Mouse (Mus musculus) midbrain, embryonic 10.5 days (tissue): Measurements from ENCODE around the gene Ldlr. TPM values are rescaled to one million over a fixed set of nuclear protein-coding genes. Genes with fewer than 3 reads are reported as not detected.

Experiments used
- DNase-seq: peaks from one replicate; pipeline ENCODE4 v3.0.0-alpha.2; 2017; ENCODE audit warnings: low spot score
- H3K27ac ChIP-seq: fragments of 300-500 bp; sonication (generic); replicated peaks from 2 replicates; pipeline ENCODE4 v1.5.1; 2016; ENCODE audit warnings: mild to moderate bottlenecking
- H3K27me3 ChIP-seq: fragments of 300-500 bp; sonication (generic); 2 replicates; pipeline ENCODE4 v1.6.1; 2016; ENCODE audit warnings: low read depth, mild to moderate bottlenecking; ENCODE audit not compliant: poor library complexity, severe bottlenecking
- H3K36me3 ChIP-seq: fragments of 300-500 bp; sonication (generic); 2 replicates; pipeline ENCODE4 v1.6.1; 2016; ENCODE audit warnings: mild to moderate bottlenecking, moderate library complexity
- H3K4me1 ChIP-seq: fragments of 300-500 bp; sonication (generic); 2 replicates; pipeline ENCODE4 v1.6.1; 2016
- H3K4me3 ChIP-seq: fragments of 300-500 bp; sonication (generic); 2 replicates; pipeline ENCODE4 v1.5.1; 2016; ENCODE audit warnings: mild to moderate bottlenecking, moderate library complexity
- H3K9me3 ChIP-seq: fragments of 300-500 bp; sonication (generic); replicated peaks from 2 replicates; pipeline ENCODE4 v1.6.1; 2016; ENCODE audit warnings: mild to moderate bottlenecking
- WGBS: fragments of 180-500 bp; shearing (Covaris S2); methylation state at CpG from one replicate; pipeline ENCODE4 v1.1.7; 2016; 5-methylcytosine and 5-hydroxymethylcytosine counted together
- polyA plus RNA-seq: library from polyadenylated mRNA; unstranded; fragments of >200 nt; fragmentation: Nextera tagmentation; extraction: Ambion mirVana; gene quantifications from 2 replicates; pipeline ENCODE4 v1.2.1, GENCODE M21; 2016

Ldlr gene
- polyA plus RNA-seq, 1 experiment from 2014 or later, result 52.2 TPM

GRCm38 (mm10) chr9:21749382-21750118, 26.3 kb downstream of the Ldlr start:
- H3K27ac ChIP-seq, result no peak overlapping the region
- peaks cover 5% of the 10 kb centered on the region; the same call in 1 of the 2 replicates for H3K4me1 ChIP-seq
- no peaks in the 10 kb centered on the region for H3K9me3 ChIP-seq
- H3K4me3 ChIP-seq, result no peak overlapping the region
- no peaks in the 10 kb centered on the region for H3K27me3 ChIP-seq
- no peak for DNase-seq
- H3K36me3 ChIP-seq, result peaks cover 76% of the 10 kb centered on the region
- WGBS, result 88% methylated on average over 6 of the region's 6 CpGs

- Histone ChIP-seq H3K4me1 (peaks cover 5% of the 10 kb centered on the region; the same call in 1 of the 2 replicates), H3K27ac (no peak overlapping the region), H3K27me3 (no peaks in the 10 kb centered on the region), H3K36me3 (peaks cover 76% of the 10 kb centered on the region), H3K9me3 (no peaks in the 10 kb centered on the region), H3K4me3 (no peak overlapping the region)
- no peak for DNase-seq
- WGBS, result 80% methylated on average over 3 of the region's 3 CpGs
Observed at GRCm38 (mm10) chr9:21750370-21750769, 27.1 kb downstream of the Ldlr start.

GRCm38 (mm10) chr9:21751347-21751746, 28.1 kb downstream of the Ldlr start:
- no peak for DNase-seq
- H3K4me1 ChIP-seq, result peaks cover 5% of the 10 kb centered on the region; the same call in 1 of the 2 replicates
- H3K9me3 ChIP-seq, result no peaks in the 10 kb centered on the region
- no peak overlapping the region for H3K27ac ChIP-seq
- no peak overlapping the region for H3K4me3 ChIP-seq
- WGBS, result 77% methylated on average over 6 of the region's 6 CpGs
- H3K27me3 ChIP-seq, result no peaks in the 10 kb centered on the region
- peaks cover 74% of the 10 kb centered on the region for H3K36me3 ChIP-seq

- WGBS, result 62% methylated on average over 10 of the region's 10 CpGs
- Histone ChIP-seq H3K4me3 (no peak overlapping the region), H3K27me3 (no peaks in the 10 kb centered on the region), H3K9me3 (no peaks in the 10 kb centered on the region), H3K27ac (peak overlapping the region; percentile 30), H3K36me3 (peaks cover 74% of the 10 kb centered on the region), H3K4me1 (peaks cover 5% of the 10 kb centered on the region; the same call in 1 of the 2 replicates)
- DNase-seq, result no peak
Observed at GRCm38 (mm10) chr9:21752252-21752792, 29.0 kb downstream of the Ldlr start.

DNA sequence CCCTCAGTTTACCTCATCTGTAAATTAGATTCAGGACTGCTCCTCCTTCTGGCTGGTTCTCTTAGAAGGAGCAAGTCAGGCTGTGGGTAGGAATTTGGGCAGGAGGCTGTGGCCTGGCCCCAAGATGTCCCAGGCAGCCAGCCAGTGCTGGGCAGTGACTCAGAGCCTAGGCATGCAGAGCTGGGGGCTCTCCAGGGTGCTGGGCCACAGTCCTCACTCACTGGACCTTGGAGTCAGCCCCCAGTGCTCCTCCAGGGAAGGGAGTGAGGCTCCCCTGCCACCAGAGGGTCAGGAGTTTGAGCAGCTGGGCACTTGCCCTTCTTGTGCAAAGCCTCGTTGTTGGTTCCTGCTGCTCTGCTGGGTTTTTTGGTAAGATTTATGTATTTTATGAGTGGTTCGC, 30.7 kb downstream of the Ldlr start:
- peak; percentile 11 for DNase-seq
- Histone ChIP-seq H3K27me3 (no peaks in the 10 kb centered on the region), H3K27ac (no peak overlapping the region), H3K4me3 (no peak overlapping the region), H3K36me3 (peaks cover 72% of the 10 kb centered on the region), H3K9me3 (no peaks in the 10 kb centered on the region), H3K4me1 (peaks cover 14% of the 10 kb centered on the region)
- 87% methylated on average over 2 of the region's 2 CpGs for WGBS

GRCm38 (mm10) chr9:21754516-21755321, 31.4 kb downstream of the Ldlr start:
- no peaks in the 10 kb centered on the region for H3K9me3 ChIP-seq
- no peak overlapping the region for H3K4me3 ChIP-seq
- WGBS, result 86% methylated on average over 13 of the region's 13 CpGs
- no peak overlapping the region for H3K27ac ChIP-seq
- peaks cover 21% of the 10 kb centered on the region for H3K4me1 ChIP-seq
- peak; percentile 11 for DNase-seq
- no peaks in the 10 kb centered on the region for H3K27me3 ChIP-seq
- H3K36me3 ChIP-seq, result peaks cover 65% of the 10 kb centered on the region

DNA sequence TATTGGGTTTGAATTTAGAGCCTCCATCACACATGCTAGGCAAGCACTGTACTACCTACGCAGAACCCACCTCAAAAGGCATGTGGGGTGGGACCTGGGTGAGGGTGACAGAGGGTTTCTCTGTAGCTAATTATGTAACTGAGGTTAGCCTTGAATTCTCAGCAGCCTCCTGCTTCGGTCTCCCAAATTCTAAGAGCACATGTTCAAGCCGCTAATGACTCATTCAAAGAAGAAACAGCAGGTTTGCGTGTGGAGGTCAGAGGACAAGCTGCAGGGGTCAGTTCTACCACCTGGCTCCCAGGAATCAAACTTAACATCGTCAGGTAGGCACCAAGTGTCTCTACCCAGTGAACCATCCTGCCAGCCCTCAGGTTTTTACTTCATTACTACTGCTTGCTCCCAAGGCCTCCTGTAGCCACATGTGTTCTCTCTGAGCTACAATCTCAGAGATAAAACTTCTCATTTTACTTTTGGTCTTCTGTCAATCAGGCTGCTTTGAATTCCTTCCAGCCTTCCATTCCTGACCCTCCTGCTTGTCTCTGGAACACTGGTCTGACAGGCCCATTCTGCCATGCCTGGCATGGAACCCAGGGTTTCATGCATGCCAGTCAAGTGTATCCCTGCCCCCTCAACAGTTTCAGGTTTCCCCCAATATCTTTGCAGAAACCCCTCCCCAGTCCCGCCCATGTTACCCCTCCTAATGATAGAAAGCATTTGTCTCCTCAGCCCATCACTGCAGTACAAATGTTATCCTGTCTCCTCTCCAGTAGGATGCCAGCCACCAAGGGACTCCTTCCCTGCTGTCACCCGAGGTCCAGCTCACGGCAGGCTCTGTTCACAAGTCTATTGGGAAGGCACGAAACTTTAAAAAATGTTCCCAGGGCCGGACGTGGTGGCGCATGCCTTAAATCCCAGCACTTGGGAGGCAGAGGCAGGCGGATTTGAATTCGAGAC, 35.6 kb downstream of the Ldlr start:
- peaks cover 48% of the 10 kb centered on the region for H3K36me3 ChIP-seq
- peaks cover 26% of the 10 kb centered on the region for H3K4me1 ChIP-seq
- H3K4me3 ChIP-seq, result peak overlapping the region; percentile 93
- no peaks in the 10 kb centered on the region for H3K9me3 ChIP-seq
- no peak for DNase-seq
- no peaks in the 10 kb centered on the region for H3K27me3 ChIP-seq
- H3K27ac ChIP-seq, result peak overlapping the region; percentile 96
- 71% methylated on average over 14 of the region's 14 CpGs for WGBS

DNA sequence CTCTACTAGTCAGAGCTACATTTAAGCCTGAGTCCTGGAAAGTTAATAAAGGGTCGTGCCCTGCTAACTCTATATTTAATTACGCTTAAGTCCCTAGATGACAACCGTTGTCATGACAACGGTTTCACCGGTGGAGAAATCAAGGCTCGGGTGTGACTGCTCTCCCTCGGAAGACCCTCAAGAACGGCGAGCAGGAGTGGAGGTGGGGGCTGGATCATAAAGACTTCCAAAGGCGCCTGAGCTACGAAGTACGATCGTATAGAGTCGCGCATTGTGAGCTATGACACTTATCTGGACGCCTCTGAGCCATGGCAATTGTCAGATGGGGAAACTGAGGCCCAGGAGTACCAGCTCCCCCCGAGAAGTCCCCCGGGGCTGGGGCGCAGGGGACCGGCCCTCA, 36.4 kb downstream of the Ldlr start:
- peaks cover 26% of the 10 kb centered on the region for H3K4me1 ChIP-seq
- DNase-seq, result no peak
- H3K36me3 ChIP-seq, result peaks cover 39% of the 10 kb centered on the region
- under 1% methylated on average over 20 of the region's 20 CpGs for WGBS
- H3K27ac ChIP-seq, result peak overlapping the region; percentile 96
- peak overlapping the region; percentile 93 for H3K4me3 ChIP-seq
- H3K9me3 ChIP-seq, result no peaks in the 10 kb centered on the region
- no peaks in the 10 kb centered on the region for H3K27me3 ChIP-seq

DNA sequence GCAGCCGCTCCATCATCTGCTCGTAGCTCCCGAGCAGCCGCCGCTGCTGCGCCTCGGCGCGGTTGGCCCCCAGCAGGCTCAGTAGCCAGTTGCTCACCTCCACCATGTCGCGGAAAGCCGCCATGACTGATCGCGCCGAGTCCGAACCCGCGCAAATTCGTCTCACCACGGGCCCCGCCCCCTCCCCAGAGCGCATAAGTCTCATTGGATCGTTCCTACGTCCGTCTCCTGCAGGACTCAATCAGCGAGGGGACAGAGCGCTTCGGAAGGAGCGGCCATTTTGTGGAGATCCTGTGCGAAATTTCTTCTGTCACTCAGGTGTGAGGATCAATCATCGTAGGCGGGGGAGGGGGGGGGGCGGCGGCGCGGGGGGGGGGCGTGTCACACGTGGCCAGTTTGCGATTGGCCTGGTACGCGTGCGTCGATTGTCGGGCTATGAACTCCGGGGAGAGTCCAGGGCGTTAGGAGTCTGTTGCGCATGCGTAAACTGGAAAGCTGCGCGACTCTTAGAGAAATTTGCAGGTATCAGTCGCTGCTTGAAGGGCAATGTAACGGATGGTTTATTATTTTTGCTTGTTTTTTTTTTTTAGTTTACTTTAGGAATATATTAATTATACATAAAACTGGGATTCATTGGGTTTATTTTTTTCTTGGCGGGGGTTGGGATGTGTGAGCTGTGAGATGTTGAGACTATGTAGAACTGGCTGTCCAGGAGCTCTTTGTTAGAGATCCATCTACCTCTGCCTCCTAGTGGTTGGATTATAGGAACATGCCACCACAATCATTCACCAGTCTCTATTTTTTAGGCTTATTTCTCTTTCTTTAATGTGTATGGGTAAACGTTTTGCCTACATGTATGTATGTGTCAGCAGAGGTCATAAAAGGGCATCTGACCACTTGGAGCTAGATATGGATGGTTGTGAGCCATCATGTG, 37.1 kb downstream of the Ldlr start, which contains the start of gene Spc24:
TSS of gene Spc24 (minus strand) at position 149 of the 934 bp plus-strand sequence.
- no peaks in the 10 kb centered on the region for H3K27me3 ChIP-seq
- peaks cover 26% of the 10 kb centered on the region for H3K4me1 ChIP-seq
- peak; percentile 97 for DNase-seq
- whole genome bisulfite sequencing, result 1% methylated on average over 49 of the region's 54 CpGs
- H3K36me3 ChIP-seq, result peaks cover 32% of the 10 kb centered on the region
- H3K4me3 ChIP-seq, result peak within 1 kb of the TSS; percentile 93
- H3K9me3 ChIP-seq, result no peaks in the 10 kb centered on the region
- peak within 1 kb of the TSS; percentile 96 for H3K27ac ChIP-seq

DNA sequence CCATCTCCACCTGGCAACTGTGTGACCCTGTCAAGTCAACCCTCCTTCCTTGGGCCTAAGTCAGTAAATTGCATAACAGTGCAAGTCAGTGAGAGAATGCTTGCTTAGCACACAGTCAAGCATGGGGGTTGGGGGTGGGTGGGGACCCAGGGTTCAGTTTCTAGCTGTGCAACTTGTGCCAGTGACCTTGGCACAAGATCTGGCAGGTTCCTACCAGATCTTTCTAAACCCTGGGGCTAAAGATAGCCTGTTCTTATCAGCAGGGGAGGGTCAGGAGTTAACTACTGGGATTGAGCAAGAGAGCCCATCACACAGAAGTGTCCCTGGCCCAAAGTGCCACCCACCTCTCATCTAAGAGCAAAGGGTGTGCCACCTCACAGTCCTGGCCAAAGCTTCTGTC, 38.9 kb downstream of the Ldlr start:
- Histone ChIP-seq H3K27ac (no peak overlapping the region), H3K36me3 (peaks cover 19% of the 10 kb centered on the region), H3K27me3 (no peaks in the 10 kb centered on the region), H3K9me3 (no peaks in the 10 kb centered on the region), H3K4me3 (no peak overlapping the region), H3K4me1 (peaks cover 26% of the 10 kb centered on the region)
- no peak for DNase-seq
